Mouse (Mus musculus) lung, adult 2 months (tissue): Measurements from ENCODE around the gene Arl1.

Source experiments
- CTCF ChIP-seq: fragments of 200-500 bp; IDR thresholded peaks from 2 replicates; pipeline ENCODE4 v1.5.1; 2011; ENCODE audit warnings: mild to moderate bottlenecking, low read length, control low read depth; ENCODE audit not compliant: insufficient read depth
- POLR2A ChIP-seq: fragments of 200-500 bp; IDR thresholded peaks from 2 replicates; pipeline ENCODE4 v1.6.1; 2011; ENCODE audit warnings: low read depth, mild to moderate bottlenecking, control low read depth, low read length, borderline replicate concordance; ENCODE audit errors: extremely low read depth

DNA sequence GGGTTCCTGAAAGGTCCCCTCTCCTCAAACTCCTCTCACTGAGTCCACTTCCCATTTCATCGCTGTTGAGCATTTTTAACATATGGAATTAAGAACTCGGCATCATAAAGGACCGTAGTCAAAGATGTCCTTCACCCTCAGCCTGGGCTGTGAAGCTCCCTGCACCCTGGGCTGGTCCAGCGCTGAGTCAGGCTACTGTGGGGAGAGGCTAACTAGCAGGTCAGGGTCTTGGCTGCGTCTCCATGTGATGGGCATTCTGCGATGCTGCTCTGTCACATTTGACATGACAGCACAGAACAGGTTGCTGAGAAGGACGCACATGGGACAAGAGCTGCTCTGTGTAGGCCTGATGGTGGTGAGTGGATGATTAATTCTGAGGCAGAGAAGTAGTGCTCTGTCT lies 39.0 kb downstream of the Arl1 start:
- TF ChIP-seq CTCF (no peak), POLR2A (no peak)
